Mouse (Mus musculus): Measurements from ENCODE around the gene Tmem235. TPM values are rescaled to one million over a fixed set of nuclear protein-coding genes. Genes with fewer than 3 reads are reported as not detected.
"Not testable (repeated sequence)": the region's sequence is repeated elsewhere in the genome, so short reads cannot be mapped to it uniquely, and the experiment has no call there.

Tmem235 gene
- not detected in 2 replicates for polyA plus RNA-seq (2014; fragmentation: Nextera tagmentation; extraction: Ambion mirVana)

DNA sequence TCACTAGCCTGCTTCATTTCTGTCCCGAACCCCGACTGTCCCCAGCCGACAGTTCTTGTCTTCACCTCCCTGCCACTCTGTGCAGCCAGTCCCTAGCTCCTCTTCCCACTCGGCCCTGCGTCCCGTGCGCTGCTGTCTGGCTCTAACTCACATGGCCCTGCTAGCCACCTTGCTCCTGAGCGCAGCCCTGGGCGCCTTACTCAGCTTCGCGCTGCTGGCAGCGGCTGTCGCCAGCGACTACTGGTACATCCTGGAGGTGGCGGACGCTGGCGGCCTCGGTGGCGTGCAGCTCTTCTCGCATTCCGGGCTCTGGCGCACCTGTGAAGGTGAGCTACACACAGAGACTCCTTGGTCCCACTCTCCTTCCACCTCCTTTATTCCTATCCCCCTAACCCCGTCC is at the start of gene Tmem235:
TSS of gene Tmem235 (plus strand) at position 152 of the 400 bp plus-strand sequence.
- DNase-seq (ENCODE audit: low spot score, missing footprints) = no peak
- Histone ChIP-seq H3K9me3 (ENCODE audit: control insufficient read depth, low read length) (no peaks in the 10 kb centered on the region), H3K4me2 (0 out of 2 replicates have a peak within 1 kb of the TSS, but pooled peaks have one; percentile 4), H3K4me3 (ENCODE audit: low read depth, low read length) (no peak within 1 kb of the TSS), H3K9ac (ENCODE audit: low read length) (no peak within 1 kb of the TSS), H3K36me3 (ENCODE audit: control insufficient read depth, insufficient read depth, low read length) (peaks cover 18% of the 10 kb centered on the region), H3K27me3 (ENCODE audit: control insufficient read depth, insufficient read depth, low read length) (peaks cover 22% of the 10 kb centered on the region), H3K27ac (ENCODE audit: low read depth, low read length) (no peak within 1 kb of the TSS), H3K4me1 (ENCODE audit: control insufficient read depth, insufficient read depth, low read length) (peaks cover 13% of the 10 kb centered on the region)
- WGBS = 4% methylated on average over 23 of the region's 23 CpGs
- no peak for ATAC-seq (ENCODE audit: low FRiP score)

DNA sequence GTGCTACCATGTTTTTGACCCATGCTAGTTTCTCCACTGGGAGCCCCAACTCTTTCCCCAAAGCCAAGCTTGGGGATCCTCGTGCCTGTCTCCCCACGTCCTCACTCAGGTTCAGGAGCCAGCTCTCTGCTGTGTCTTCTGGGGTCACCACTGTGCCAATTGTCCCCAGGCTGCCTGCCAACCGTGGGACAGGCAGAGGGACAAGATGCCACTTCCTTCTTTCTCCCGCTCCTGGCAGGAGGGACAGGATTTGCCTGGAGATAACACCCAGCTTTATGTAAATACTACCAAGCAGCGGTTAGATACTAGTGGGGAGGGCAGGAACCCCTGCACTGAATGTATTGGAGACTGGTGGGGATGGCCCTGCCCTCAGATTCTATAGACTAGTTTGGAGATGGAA is 46.7 kb upstream of the Tmem235 start:
- Histone ChIP-seq H3K27me3 (ENCODE audit: control insufficient read depth, insufficient read depth, low read length) (no peaks in the 10 kb centered on the region), H3K4me1 (ENCODE audit: control insufficient read depth, insufficient read depth, low read length) (peaks cover 15% of the 10 kb centered on the region), H3K9ac (ENCODE audit: low read length) (no peak overlapping the region), H3K4me2 (no peak overlapping the region), H3K4me3 (ENCODE audit: low read depth, low read length) (no peak overlapping the region), H3K27ac (ENCODE audit: low read depth, low read length) (no peak overlapping the region), H3K9me3 (ENCODE audit: control insufficient read depth, low read length) (no peaks in the 10 kb centered on the region), H3K36me3 (ENCODE audit: control insufficient read depth, insufficient read depth, low read length) (peaks cover 6% of the 10 kb centered on the region; the same call in 1 of the 2 replicates)
- no peak for DNase-seq (ENCODE audit: low spot score, missing footprints)
- 78% methylated on average over 5 of the region's 5 CpGs for WGBS
- ATAC-seq (ENCODE audit: low FRiP score) = no peak

DNA sequence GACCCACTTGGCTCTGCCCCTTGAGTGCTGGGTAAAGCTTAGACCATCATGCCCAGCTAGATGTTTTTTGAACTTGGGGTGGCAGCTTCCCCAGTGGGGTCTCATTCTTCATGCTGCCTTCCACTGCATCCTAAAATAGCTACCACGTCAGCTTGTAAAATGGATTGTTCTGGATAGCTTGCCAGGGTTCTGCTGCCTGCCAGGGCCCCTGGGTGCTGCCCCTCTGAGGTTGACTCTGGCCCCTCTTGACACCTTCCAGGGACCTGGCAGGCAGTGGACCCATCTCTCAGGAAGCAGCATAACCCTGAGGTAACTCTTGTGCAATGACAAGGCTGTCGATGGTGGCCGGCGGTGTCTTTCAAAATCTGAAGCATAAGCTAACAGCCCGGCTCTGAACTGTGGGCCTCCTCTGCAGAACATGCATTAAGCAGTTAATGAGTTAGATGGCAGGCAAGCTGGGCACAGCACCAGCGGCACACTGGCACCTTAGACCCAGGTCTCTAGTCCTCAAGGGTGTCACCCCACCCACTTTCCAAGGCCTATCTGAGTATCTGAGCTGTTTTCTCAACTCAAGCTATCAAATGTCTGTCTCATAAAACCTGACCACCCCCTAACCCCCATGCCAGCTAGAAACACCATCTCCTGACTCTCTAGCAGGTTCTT is 45.7 kb upstream of the Tmem235 start:
- Histone ChIP-seq H3K4me1 (ENCODE audit: control insufficient read depth, insufficient read depth, low read length) (peaks cover 11% of the 10 kb centered on the region), H3K9ac (ENCODE audit: low read length) (no peak overlapping the region), H3K9me3 (ENCODE audit: control insufficient read depth, low read length) (no peaks in the 10 kb centered on the region), H3K27me3 (ENCODE audit: control insufficient read depth, insufficient read depth, low read length) (no peaks in the 10 kb centered on the region), H3K27ac (ENCODE audit: low read depth, low read length) (no peak overlapping the region), H3K4me3 (ENCODE audit: low read depth, low read length) (no peak overlapping the region), H3K36me3 (ENCODE audit: control insufficient read depth, insufficient read depth, low read length) (peaks cover 6% of the 10 kb centered on the region; the same call in 1 of the 2 replicates), H3K4me2 (no peak overlapping the region)
- 93% methylated on average over 6 of the region's 6 CpGs for WGBS
- DNase-seq (ENCODE audit: low spot score, missing footprints) (no peak), ATAC-seq (ENCODE audit: low FRiP score) (no peak)

DNA sequence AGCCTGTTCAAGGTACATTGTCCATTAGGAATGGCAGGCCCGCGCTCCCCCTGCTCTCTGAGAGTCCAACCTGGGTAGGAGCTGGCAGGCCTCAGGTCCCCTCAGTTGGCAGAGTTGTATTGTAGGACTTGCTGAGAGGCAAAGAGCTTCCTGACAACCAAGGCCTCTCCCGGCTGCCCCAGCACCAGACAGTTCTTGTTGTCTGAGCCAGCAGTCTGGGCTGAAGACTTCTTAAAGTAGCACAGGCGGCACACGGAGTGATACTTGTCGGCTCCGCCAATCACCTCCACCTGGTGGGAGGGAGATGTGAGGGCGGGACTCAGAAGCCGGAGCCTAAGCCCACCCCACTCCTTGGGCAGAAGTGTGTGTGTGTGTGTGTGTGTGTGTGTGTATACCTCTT is 44.7 kb upstream of the Tmem235 start:
- not testable (repeated sequence) for H3K4me3 ChIP-seq (ENCODE audit: low read depth, low read length); H3K9me3 ChIP-seq (ENCODE audit: control insufficient read depth, low read length); H3K27me3 ChIP-seq (ENCODE audit: control insufficient read depth, insufficient read depth, low read length); H3K36me3 ChIP-seq (ENCODE audit: control insufficient read depth, insufficient read depth, low read length); H3K27ac ChIP-seq (ENCODE audit: low read depth, low read length); DNase-seq (ENCODE audit: low spot score, missing footprints); H3K9ac ChIP-seq (ENCODE audit: low read length); H3K4me2 ChIP-seq; H3K4me1 ChIP-seq (ENCODE audit: control insufficient read depth, insufficient read depth, low read length); ATAC-seq (ENCODE audit: low FRiP score)
- WGBS = 95% methylated on average over 9 of the region's 9 CpGs

DNA sequence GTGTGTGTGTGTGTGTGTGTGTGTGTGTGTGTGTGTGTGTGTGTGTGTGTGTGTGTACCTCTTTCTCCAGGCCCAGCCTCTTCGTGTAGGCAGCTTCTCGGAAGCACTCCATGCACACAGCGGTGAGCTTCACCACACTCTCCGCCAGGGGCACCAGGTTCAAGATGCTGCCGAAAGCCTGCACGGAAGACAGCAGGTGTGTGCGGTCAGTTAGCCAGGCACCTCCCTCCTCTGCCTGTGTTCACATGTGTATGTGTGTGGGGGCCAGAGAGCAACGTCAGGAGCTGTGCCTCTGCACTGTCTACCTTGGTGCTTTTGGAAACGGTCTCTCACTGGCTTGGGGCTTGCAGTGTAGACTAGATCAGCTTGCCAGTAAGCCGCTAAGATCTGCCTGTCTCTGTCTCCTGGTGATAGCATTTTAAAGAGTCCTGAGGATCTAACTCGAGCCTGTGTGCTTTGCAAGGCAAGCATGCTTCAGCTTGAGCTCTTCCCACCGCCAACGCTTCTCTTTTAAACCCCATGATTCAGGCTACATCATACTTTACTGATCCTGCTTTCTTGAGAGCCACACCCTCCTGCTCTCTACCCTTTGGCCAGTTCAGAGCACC is 44.1 kb upstream of the Tmem235 start:
- no peak overlapping the region for H3K4me3 ChIP-seq (ENCODE audit: low read depth, low read length)
- no peak for DNase-seq (ENCODE audit: low spot score, missing footprints)
- no peak overlapping the region for H3K9ac ChIP-seq (ENCODE audit: low read length)
- H3K4me2 ChIP-seq = no peak overlapping the region
- peaks cover 8% of the 10 kb centered on the region; the same call in 1 of the 2 replicates for H3K36me3 ChIP-seq (ENCODE audit: control insufficient read depth, insufficient read depth, low read length)
- 89% methylated on average over 13 of the region's 13 CpGs for WGBS
- H3K27ac ChIP-seq (ENCODE audit: low read depth, low read length) = no peak overlapping the region
- H3K27me3 ChIP-seq (ENCODE audit: control insufficient read depth, insufficient read depth, low read length) = no peaks in the 10 kb centered on the region
- no peak for ATAC-seq (ENCODE audit: low FRiP score)
- H3K4me1 ChIP-seq (ENCODE audit: control insufficient read depth, insufficient read depth, low read length) = no peaks in the 10 kb centered on the region
- H3K9me3 ChIP-seq (ENCODE audit: control insufficient read depth, low read length) = no peaks in the 10 kb centered on the region

DNA sequence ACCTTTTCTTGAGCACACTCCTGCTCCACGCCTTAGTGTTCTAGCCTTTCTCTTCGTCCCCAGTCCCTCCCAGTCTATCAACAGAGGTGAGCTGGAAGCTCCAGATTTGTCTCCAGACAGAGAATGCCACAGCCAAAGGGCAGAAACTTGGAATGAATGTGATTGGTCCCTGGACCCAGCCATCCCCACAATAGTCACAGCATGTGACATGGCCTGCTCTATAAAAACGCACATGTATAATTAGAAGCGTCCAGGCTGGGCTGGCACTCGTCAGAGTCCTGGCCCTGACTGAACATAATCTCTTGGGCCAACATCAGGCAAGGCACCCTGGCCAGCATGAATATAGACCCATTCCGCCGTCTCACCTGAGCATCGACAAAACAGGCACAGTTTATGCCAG is 41.5 kb upstream of the Tmem235 start:
- Histone ChIP-seq H3K27me3 (ENCODE audit: control insufficient read depth, insufficient read depth, low read length) (no peaks in the 10 kb centered on the region), H3K36me3 (ENCODE audit: control insufficient read depth, insufficient read depth, low read length) (peaks cover 4% of the 10 kb centered on the region; the same call in 1 of the 2 replicates), H3K9me3 (ENCODE audit: control insufficient read depth, low read length) (no peaks in the 10 kb centered on the region), H3K9ac (ENCODE audit: low read length) (no peak overlapping the region), H3K4me3 (ENCODE audit: low read depth, low read length) (no peak overlapping the region), H3K27ac (ENCODE audit: low read depth, low read length) (no peak overlapping the region), H3K4me2 (no peak overlapping the region), H3K4me1 (ENCODE audit: control insufficient read depth, insufficient read depth, low read length) (peaks cover 3% of the 10 kb centered on the region)
- DNase-seq (ENCODE audit: low spot score, missing footprints) = no peak
- WGBS = 77% methylated on average over 8 of the region's 8 CpGs
- no peak for ATAC-seq (ENCODE audit: low FRiP score)

DNA sequence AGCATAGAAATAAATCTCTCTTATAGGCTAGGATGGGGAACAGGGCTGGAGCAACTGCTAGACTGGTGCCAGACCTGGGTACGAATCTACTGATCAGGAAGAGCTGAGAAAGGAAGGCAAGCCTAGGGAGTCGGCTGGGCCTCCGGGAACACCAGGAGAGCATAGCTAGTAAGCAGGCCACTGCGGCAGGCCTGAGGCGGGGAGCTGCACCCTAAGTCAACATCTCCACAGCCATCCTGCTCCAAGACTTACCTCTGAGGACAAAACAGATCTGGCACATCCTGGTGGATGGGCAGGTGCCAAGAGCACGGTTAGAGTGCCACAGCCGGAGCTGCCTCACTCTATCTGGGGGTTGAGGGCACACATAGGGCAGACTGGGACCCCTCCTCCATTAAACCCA is 40.4 kb upstream of the Tmem235 start:
- Histone ChIP-seq H3K4me2 (no peak overlapping the region), H3K4me1 (ENCODE audit: control insufficient read depth, insufficient read depth, low read length) (peaks cover 13% of the 10 kb centered on the region), H3K4me3 (ENCODE audit: low read depth, low read length) (no peak overlapping the region), H3K9me3 (ENCODE audit: control insufficient read depth, low read length) (no peaks in the 10 kb centered on the region), H3K27me3 (ENCODE audit: control insufficient read depth, insufficient read depth, low read length) (no peaks in the 10 kb centered on the region), H3K9ac (ENCODE audit: low read length) (no peak overlapping the region), H3K27ac (ENCODE audit: low read depth, low read length) (no peak overlapping the region), H3K36me3 (ENCODE audit: control insufficient read depth, insufficient read depth, low read length) (peaks cover 2% of the 10 kb centered on the region; the same call in 1 of the 2 replicates)
- DNase-seq (ENCODE audit: low spot score, missing footprints) = no peak
- WGBS = 95% methylated on average over 7 of the region's 7 CpGs
- no peak for ATAC-seq (ENCODE audit: low FRiP score)

DNA sequence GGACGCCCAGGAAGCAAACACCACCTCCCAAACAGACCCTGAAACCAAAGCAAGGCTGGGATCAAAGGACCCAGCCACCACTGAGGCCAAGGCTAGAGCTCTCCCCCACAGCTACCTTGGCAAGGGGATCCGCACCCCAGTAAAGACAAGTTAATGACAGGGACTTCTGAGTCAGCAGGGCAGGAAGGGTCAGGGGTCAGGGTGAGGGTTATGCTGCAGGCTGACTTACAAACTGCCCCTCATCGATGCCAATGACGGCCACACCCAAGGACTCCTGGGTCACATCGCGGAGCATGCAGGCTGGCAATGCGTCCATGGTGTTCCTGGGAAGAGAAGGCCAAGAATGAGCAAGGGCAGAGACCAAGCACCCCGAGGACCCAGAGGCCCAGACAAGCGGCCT is 38.7 kb upstream of the Tmem235 start:
- peaks cover 21% of the 10 kb centered on the region for H3K4me1 ChIP-seq (ENCODE audit: control insufficient read depth, insufficient read depth, low read length)
- DNase-seq (ENCODE audit: low spot score, missing footprints) (no peak), ATAC-seq (ENCODE audit: low FRiP score) (no peak)
- WGBS = 90% methylated on average over 9 of the region's 9 CpGs
- peaks cover 2% of the 10 kb centered on the region; the same call in 1 of the 2 replicates for H3K36me3 ChIP-seq (ENCODE audit: control insufficient read depth, insufficient read depth, low read length)
- H3K4me3 ChIP-seq (ENCODE audit: low read depth, low read length) = no peak overlapping the region
- H3K4me2 ChIP-seq = no peak overlapping the region
- no peak overlapping the region for H3K27ac ChIP-seq (ENCODE audit: low read depth, low read length)
- H3K9me3 ChIP-seq (ENCODE audit: control insufficient read depth, low read length) = no peaks in the 10 kb centered on the region
- H3K27me3 ChIP-seq (ENCODE audit: control insufficient read depth, insufficient read depth, low read length) = no peaks in the 10 kb centered on the region
- H3K9ac ChIP-seq (ENCODE audit: low read length) = no peak overlapping the region

DNA sequence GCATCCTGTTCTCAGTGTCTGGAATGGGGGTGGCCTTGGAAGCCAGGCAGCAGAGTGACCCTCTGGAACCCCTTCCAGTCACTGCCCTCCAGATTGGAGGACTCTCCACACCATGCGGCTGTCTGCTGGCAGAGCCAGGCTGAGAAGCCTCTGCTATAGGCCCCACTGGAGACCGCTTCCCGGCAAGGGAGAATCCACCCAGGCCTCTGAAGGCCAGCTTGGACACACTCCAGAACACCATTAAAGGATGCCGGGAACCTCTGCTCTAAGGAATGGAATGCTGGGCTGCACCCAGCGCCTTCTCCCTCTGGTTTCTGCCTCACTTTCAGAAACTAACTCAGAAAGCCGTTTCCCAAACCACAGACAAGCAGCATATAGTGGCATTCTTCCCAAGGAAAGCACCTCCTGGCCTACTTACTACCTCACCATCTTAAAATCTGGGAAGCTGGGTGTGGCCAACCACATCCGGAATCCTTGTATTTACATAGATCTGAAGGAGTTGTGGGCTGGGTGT is 37.8 kb upstream of the Tmem235 start:
- H3K4me3 ChIP-seq (ENCODE audit: low read depth, low read length) = no peak overlapping the region
- H3K4me1 ChIP-seq (ENCODE audit: control insufficient read depth, insufficient read depth, low read length) = peaks cover 21% of the 10 kb centered on the region
- H3K4me2 ChIP-seq = no peak overlapping the region
- no peak overlapping the region for H3K9ac ChIP-seq (ENCODE audit: low read length)
- H3K36me3 ChIP-seq (ENCODE audit: control insufficient read depth, insufficient read depth, low read length) = peaks cover 2% of the 10 kb centered on the region; the same call in 1 of the 2 replicates
- no peaks in the 10 kb centered on the region for H3K27me3 ChIP-seq (ENCODE audit: control insufficient read depth, insufficient read depth, low read length)
- no peak overlapping the region for H3K27ac ChIP-seq (ENCODE audit: low read depth, low read length)
- no peak for ATAC-seq (ENCODE audit: low FRiP score)
- H3K9me3 ChIP-seq (ENCODE audit: control insufficient read depth, low read length) = no peaks in the 10 kb centered on the region
- 94% methylated on average over 7 of the region's 7 CpGs for WGBS
- no peak for DNase-seq (ENCODE audit: low spot score, missing footprints)
